Comparison of ENCODE assay signal across 8 mouse cellular contexts in genomic region chr16:76370716-76371613, GRCm38 (mm10). TPM values are rescaled to one million over a fixed set of nuclear protein-coding genes. Genes with fewer than 3 reads are reported as not detected.
A peak's percentile ranks its signal among the peaks of the same experiment; 100 is the strongest.
DNase-seq lines count a peak whose midpoint lies in the region; ATAC-seq and TF ChIP-seq lines count a peak whose summit lies in the region.

No protein-coding gene starts in this region.

- H3K4me3 ChIP-seq in left cerebral cortex, adult 2 months, result peak overlapping the region; percentile 96
- H3K4me3 ChIP-seq in hindbrain, embryonic 12.5 days, result peak overlapping the region; percentile 91
- peak overlapping the region; percentile 86 for H3K4me3 ChIP-seq in midbrain, embryonic 11.5 days (ENCODE audit: low read depth, low read length)

- no peak for DNase-seq in left cerebral cortex, adult 2 months (ENCODE audit: extremely low spot score in 1 of 2, low spot score in 2 of 2)
- DNase-seq in left cerebral cortex, postnatal 10 days (ENCODE audit: extremely low spot score in 1 of 2, low spot score in 2 of 2), result no peak
- DNase-seq in c-Kit-negative CD71-positive TER-119-positive erythroid progenitor cells, embryonic 14.5 days (ENCODE audit: low read depth, low spot score), result peak; percentile 35
- peak; percentile 88 for DNase-seq in midbrain, embryonic 11.5 days (ENCODE audit: low spot score, missing footprints)
- DNase-seq in natural killer cell, adult 2 months (ENCODE audit: low spot score in 2 of 2), result no peak
- DNase-seq in cerebellum, postnatal 4 days (ENCODE audit: low spot score in 2 of 2), result no peak
- DNase-seq in kidney, postnatal 36 days, result no peak

- no peaks in the 10 kb centered on the region for H3K27me3 ChIP-seq in hindbrain, embryonic 12.5 days
- H3K27me3 ChIP-seq in midbrain, embryonic 11.5 days (ENCODE audit: control insufficient read depth, insufficient read depth, low read length), result no peaks in the 10 kb centered on the region

- peak; percentile 22; the same call in 1 of the 2 replicates for TF ChIP-seq CTCF in left cerebral cortex, adult 2 months (IDR thresholded peaks at IDR 0.05)

- ATAC-seq in hindbrain, embryonic 12.5 days (ENCODE audit: low FRiP score), result no peak
- no peak for ATAC-seq in midbrain, embryonic 11.5 days (ENCODE audit: low FRiP score)

- H3K27ac ChIP-seq in left cerebral cortex, adult 2 months, result no peak overlapping the region
- H3K27ac ChIP-seq in hindbrain, embryonic 12.5 days, result no peak overlapping the region
- H3K27ac ChIP-seq in midbrain, embryonic 11.5 days (ENCODE audit: low read depth, low read length), result no peak overlapping the region

- peak overlapping the region; percentile 96; the same call in 1 of the 2 replicates for H3K9ac ChIP-seq in hindbrain, embryonic 12.5 days
- peak overlapping the region; percentile 94; the same call in 1 of the 2 replicates for H3K9ac ChIP-seq in midbrain, embryonic 11.5 days (ENCODE audit: low read length)

- peak overlapping the region; percentile 67 for H3K4me2 ChIP-seq in hindbrain, embryonic 12.5 days (replicated peaks)
- H3K4me2 ChIP-seq in midbrain, embryonic 11.5 days, result peak overlapping the region; percentile 62

- no peaks in the 10 kb centered on the region for H3K9me3 ChIP-seq in hindbrain, embryonic 12.5 days (replicated peaks)
- H3K9me3 ChIP-seq in midbrain, embryonic 11.5 days (ENCODE audit: control insufficient read depth, low read length), result no peaks in the 10 kb centered on the region

- H3K36me3 ChIP-seq in hindbrain, embryonic 12.5 days, result no peaks in the 10 kb centered on the region
- H3K36me3 ChIP-seq in midbrain, embryonic 11.5 days (ENCODE audit: control insufficient read depth, insufficient read depth, low read length), result no peaks in the 10 kb centered on the region

- intact Hi-C loops in left cerebral cortex, adult 2 months (cut with DNase I), result loop anchor here (2.0 to 5.0 kb wide), 3 partner anchors 79 to 496 kb away; no protein-coding TSS in a partner anchor
- intact Hi-C loops in left cerebral cortex, postnatal 10 days (cut with DNase I), result loop anchor here (5.0 to 10.0 kb wide), 4 partner anchors 169 to 594 kb away; no protein-coding TSS in a partner anchor

- peaks cover 18% of the 10 kb centered on the region for H3K4me1 ChIP-seq in hindbrain, embryonic 12.5 days
- peaks cover 18% of the 10 kb centered on the region for H3K4me1 ChIP-seq in midbrain, embryonic 11.5 days (ENCODE audit: control insufficient read depth, insufficient read depth, low read length)

- WGBS in hindbrain, embryonic 12.5 days, result 32% methylated on average over 12 of the region's 12 CpGs
- 38% methylated on average over 12 of the region's 12 CpGs for whole genome bisulfite sequencing in midbrain, embryonic 11.5 days

RNA-seq across cellular contexts. Expression of gene Nrip1, which starts 2.7 kb away (rescaled TPM):
- 10 to 100 TPM; 53.4 to 54.3 TPM for total RNA-seq in left cerebral cortex, adult 2 months (2021)
- 10 to 100 TPM; 83.4 to 86.9 TPM for total RNA-seq in left cerebral cortex, postnatal 10 days (2021)
- 34.0 and 35.6 TPM in 2 replicates for polyA plus RNA-seq in hindbrain, embryonic 12.5 days (2016; fragmentation: Nextera tagmentation; extraction: Ambion mirVana)
- polyA plus RNA-seq in midbrain, embryonic 11.5 days (2014; fragmentation: Nextera tagmentation; extraction: Ambion mirVana), result 20.7 and 24.3 TPM in 2 replicates

Comparison
In these comparisons a context has a peak if more than half of its experiments do, and no peak if none do; other contexts are left out.
1. DNase-seq: peak in c-Kit-negative CD71-positive TER-119-positive erythroid progenitor cells, embryonic 14.5 days (single experiment) and midbrain, embryonic 11.5 days (single experiment); none in left cerebral cortex, adult 2 months (0 of 2), left cerebral cortex, postnatal 10 days (0 of 2), natural killer cell, adult 2 months (0 of 2), cerebellum, postnatal 4 days (0 of 2) and kidney, postnatal 36 days (0 of 2).
2. Peak in every context shown above with its lines, with median percentiles within 50 percentile points of each other: H3K4me3 ChIP-seq.